Mouse (Mus musculus): ENCODE results near the gene Cybrd1. TPM values are rescaled to one million over a fixed set of nuclear protein-coding genes. Genes with fewer than 3 reads are reported as not detected.

Gene Cybrd1
- 0.89 and 0.98 TPM in 2 replicates for total RNA-seq (2021)
- long read RNA-seq, experiment 1, full-length matches to known transcripts = 1 of 2 reads
- long read RNA-seq, experiment 1, partial matches to known transcripts = 0 of 2 reads
- long read RNA-seq, experiment 1, other reads (novel, unspliced or antisense) = 1 of 2 reads
- long read RNA-seq, experiment 2 = 0 reads

- peak; percentile 74 for DNase-seq
Observed at GRCm38 (mm10) chr2:71117797-71118708, at the start of gene Cybrd1. Gene Cybrd1, plus strand, starts transcription at chr2:71117923.

GRCm38 (mm10) chr2:71071601-71072000, 46.1 kb upstream of the Cybrd1 start:
- DNase-seq = no peak

DNA sequence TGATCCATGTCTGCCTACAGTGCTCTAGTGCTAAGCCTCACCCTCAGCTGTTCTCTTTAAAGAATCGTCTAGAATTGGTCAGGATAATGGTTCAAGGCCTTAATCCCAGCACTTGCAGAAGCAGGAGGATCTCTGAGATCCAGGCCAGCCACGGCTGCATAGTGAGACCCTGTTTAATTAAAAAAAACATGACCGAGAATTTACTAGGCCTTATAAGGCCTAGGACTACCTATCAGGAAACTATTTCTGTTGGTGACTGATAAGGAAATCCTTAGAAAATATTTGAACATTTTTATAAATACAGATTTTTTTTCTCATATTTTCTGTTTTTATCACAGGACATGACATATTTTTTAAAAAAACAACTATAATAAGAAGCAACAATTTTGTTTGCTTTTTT, 44.4 kb upstream of the Cybrd1 start:
- no peak for DNase-seq

- DNase-seq = no peak
Observed at GRCm38 (mm10) chr2:71073828-71074227, 43.9 kb upstream of the Cybrd1 start.

DNA sequence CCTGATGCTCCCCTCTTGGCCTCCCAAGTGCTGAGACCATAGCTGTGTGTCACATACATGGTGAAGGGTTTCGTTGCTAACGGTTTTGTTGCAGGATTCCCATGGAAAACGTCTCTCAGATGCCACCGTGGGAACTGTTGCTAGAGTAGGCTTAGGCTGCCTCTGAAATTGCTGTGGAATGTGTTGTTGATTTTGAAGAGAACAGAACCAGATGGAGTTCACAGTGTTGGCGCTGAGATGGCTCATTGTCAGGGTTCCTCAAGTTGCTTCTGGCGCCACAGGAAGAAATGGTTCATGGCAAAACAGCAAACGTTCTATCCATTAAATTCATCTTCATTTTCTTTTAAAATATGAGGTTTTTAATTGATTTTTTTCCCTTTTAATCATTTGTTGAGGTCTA, 35.3 kb upstream of the Cybrd1 start:
- DNase-seq = no peak

DNA sequence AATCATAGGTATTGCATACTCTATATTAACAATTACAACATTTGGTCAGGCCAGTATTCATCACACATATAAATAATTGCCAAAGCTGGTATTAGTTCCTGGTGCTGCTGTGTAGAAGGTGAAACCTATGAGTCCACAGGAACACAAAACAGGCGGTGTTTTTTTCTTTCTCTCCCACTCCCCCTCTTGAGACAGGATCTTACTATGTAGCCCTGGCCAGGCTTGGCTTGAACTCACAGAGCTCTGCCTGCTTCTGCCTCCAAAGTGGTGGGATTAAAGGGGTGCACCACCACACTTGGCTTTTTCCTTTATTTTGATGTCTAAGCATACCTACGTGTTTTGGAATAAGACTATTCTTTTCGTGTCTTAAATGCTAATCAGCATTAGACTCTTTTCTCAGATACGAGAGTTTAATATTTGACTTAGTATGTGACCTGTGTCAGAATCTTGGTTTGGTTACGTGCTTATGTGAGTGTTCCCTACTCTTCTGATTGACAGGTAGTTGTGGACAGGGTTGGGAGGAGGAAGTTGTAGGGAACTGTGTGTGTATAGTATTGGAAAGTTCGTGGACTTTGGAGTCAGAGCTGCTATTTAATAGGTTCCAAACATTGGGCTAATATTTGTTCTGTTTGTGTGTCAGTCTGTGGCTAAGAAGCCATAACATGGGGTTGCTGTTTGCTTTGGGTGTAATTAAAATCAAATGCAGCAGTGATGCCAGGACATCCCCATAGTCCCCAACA, 34.1 kb upstream of the Cybrd1 start:
- DNase-seq = no peak

DNA sequence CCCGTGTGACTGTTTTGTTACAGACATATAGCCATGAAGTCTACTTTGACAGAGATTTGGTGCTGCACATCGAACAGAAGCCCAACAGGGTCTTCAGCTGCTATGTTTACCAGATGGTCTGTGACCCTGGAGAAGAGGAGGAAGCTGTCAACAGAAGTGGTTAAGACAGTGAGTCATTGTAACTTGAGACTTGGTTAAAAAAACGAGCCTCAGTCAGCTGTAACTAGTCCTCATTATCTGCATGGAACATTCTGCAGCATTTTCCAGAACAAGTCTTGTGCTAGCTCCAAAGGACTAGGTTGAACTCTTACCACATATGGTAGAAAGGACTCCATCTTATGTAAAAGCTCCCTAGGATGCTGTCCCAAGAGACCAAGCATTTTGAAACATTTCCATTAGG, 28.0 kb upstream of the Cybrd1 start:
- DNase-seq = no peak

- DNase-seq = no peak
Observed at GRCm38 (mm10) chr2:71090660-71091445, 26.9 kb upstream of the Cybrd1 start.

DNA sequence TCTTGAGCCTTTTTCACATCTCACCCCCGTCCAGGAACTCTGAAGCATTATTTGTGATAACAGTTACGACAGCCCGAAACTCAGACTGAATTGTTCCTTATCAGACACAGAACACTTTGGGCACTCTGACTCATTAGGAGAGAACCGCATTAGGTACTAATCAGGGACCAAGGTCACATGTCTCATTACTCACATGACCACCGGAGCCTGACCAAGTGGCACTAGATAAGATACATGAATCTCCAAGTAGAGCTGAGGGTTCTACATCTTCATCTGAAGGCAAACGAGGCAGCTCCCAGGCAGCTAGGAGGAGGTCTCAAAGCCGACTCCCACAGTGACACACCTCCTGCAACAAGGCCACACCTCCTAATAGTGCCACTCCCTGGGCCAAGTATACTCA, 21.6 kb upstream of the Cybrd1 start:
- no peak for DNase-seq

- no peak for DNase-seq
Observed at GRCm38 (mm10) chr2:71102621-71103291, 15.0 kb upstream of the Cybrd1 start.

DNA sequence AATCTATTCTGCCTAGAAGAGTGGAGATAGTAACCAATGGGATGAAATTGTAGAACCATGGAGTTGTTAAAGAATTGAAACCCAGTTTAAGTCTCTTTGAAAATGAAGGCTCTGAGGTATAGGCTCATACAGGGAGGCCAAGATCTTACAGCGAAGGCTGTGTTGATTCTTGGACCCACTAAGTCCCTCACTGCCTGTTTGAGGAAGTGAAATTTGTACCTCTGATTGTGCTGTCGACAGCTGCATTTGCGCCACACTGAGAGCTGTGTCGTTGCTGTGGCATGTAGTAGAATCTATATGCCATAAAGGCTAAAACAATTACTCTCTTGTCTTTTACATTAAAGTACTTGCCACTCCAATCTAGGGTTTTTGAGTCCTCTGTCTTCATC, 14.4 kb upstream of the Cybrd1 start:
- no peak for DNase-seq

GRCm38 (mm10) chr2:71104696-71105095, 13.0 kb upstream of the Cybrd1 start:
- DNase-seq = no peak

DNA sequence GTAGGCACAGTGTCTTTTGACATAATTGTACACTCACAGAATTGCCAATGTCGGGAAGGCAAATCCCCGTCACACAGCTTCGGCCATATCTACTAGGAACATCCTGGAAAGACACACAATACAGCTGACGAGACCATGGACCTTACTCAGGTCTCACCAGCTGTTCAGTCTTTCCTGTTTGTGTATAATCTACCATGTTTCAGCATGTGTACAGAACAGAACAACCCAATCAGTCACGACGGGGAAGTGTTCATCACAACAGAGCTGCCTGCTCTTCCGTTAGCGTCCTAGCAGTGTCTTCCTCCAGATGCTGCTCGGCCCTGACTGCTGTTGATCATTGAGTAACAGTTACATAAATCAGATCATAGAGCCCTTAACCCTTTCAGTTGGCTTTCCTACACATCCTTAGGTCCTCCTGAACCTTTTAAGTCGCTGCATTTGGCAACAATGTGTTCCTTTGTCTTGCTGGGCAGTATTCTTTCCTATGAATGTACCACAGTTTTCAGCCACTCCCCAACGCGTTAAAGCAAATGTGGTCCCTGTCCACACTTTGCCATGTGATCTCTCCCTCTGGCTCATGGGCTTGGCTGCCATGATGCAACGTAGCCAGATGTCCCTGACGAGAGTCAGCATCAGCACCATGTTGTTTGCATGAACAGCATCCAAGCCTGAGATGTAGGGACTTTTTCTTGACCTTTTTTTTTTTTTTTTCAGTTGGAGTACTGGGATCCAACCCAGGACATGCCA, 12.1 kb upstream of the Cybrd1 start:
- no peak for DNase-seq

- no peak for DNase-seq
Observed at GRCm38 (mm10) chr2:71107225-71107624, 10.5 kb upstream of the Cybrd1 start.

- no peak for DNase-seq
Observed at GRCm38 (mm10) chr2:71108541-71108940, 9.2 kb upstream of the Cybrd1 start.

- no peak for DNase-seq
Observed at GRCm38 (mm10) chr2:71113489-71114171, 4.1 kb upstream of the Cybrd1 start.

DNA sequence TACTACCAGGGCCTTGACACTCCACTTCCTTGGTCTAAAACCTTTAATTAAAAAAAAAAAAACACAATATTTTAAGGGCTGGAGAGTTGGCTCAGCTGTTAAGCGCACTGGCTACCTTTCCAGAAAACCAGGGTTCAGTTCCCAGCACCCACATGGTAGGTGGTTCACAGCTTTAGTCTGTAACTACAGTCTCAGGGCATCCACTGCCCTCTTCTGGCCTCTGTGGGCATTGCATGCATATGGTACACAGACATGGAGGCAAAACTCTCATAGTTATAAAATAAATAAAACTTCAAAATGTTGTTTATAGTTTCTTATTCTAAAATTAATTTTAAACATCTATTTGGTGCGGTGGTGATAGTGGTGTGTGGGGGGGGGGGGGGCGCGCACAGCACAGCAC, 1.6 kb upstream of the Cybrd1 start:
- no peak for DNase-seq

DNA sequence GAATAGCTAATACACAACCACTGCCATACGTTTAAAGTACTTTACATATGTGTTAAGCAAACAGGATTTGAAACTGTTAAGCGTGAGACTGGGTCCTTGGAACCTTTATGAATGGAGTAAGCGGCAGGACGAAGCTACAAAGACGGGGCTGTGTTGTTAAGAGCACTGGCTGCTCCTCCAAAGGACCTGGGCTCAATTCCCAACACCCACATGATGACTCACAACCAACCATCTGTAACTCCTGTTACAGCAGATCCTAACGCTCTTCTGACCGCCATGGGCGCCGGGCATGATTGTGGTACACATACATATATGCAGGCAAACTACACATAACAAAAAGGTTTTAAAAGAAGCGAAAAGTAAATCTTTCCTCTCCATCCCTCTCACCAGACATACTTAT, 3.1 kb downstream of the Cybrd1 start:
- no peak for DNase-seq

DNA sequence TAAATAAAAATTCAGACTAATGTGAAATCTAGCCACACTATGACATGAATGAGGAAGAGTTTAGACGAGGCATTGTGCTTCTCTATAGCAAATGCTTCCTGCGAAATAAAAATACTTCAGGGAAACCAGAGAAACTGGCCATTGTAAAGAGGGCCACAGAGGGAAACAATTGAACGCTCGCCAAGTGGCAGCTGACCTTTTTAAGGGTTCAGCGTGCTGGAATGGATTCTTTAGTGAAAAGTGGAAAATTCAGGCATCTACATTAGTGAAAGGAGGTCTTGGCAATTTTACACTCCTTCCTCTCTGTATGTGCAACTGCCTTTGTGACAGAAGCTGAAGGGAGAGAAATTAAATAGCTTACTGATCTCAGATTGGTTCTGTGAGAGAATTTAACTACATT, 3.7 kb downstream of the Cybrd1 start:
- no peak for DNase-seq

DNA sequence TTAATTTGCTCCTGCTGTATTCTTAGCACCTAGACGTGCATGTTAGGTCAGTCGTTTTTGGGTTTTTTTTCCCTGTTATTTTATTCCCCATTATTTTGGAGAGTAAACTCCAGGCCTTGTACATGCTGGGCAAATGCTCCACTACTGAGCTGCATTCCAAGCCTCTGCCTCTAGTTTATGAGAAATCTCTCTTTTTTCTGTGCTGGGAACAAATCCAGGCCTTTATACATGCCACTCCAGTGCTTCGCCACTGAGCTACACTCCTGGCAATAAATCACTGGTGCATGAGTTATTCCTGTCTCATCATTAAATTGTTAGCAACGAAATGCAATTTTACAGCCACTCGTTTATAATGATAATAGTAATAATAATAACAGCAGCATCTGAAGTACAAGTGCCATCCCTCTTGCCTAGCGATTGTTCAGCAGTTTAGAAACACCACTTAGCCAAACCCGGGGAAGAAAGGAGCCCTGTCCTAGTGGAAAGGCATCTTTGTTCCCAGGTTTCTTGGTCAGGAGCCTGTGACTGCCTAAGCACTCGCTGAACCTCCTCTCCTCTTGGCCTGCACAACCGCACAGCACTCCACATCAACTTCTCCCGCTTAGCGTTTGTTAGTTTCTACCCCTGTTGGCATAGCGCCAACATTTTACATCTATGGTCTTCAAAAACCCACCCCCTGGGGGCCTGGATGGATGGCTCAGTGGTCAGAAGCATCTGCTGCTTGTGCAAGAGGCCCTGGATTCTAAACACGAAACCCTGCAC, 4.7 kb downstream of the Cybrd1 start:
- DNase-seq = no peak
